Mouse (Mus musculus) megakaryocyte, embryonic 14.5 days (primary cell): Measurements from ENCODE around the gene Gm37240.

Experiments used
- FLI1 ChIP-seq: IDR thresholded peaks from 2 replicates; pipeline ENCODE4 v1.6.1; 2012; ENCODE audit warnings: low read length, inconsistent platforms, mixed read lengths
- GATA1 ChIP-seq: IDR thresholded peaks from 3 replicates; pipeline ENCODE4 v1.6.1; 2012; ENCODE audit warnings: mixed read lengths, low read length, inconsistent platforms, borderline replicate concordance

DNA sequence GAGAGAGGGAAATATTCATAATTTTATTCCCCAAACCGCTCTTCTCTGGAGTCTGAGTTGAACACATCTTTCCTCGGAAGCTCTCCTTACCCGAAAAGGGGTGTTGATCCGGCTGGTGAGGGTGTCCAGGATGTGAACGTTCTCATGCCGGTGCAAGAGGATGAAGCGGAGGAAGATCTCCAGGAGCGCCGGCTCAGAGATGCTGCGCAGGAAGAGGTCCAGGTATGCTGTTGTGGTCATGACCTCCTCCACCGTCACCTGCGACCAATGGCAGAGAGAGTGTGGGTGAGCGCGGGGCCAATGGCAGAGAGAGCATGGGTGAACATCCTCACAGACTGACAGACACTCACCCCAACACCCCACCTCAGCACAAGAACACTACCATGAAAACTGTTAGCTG is 199.0 kb downstream of the Gm37240 start:
- TF ChIP-seq GATA1 (no peak), FLI1 (no peak)
